Mouse (Mus musculus): ENCODE results near the gene Col16a1.

- TF ChIP-seq CTCF (IDR thresholded peaks at IDR 0.05; ENCODE audit: low read depth) (no peak), EP300 (optimal IDR thresholded peaks at IDR 0.05) (no peak)
Observed at GRCm38 (mm10) chr4:130101183-130101582, 53.5 kb downstream of the Col16a1 start.

Data from stomach, postnatal 0 days (tissue).